Mouse (Mus musculus): ENCODE results near the gene Ppp1r35.
"Not testable (repeated sequence)": the region's sequence is repeated elsewhere in the genome, so short reads cannot be mapped to it uniquely, and the experiment has no call there.

Ppp1r35 gene

DNA sequence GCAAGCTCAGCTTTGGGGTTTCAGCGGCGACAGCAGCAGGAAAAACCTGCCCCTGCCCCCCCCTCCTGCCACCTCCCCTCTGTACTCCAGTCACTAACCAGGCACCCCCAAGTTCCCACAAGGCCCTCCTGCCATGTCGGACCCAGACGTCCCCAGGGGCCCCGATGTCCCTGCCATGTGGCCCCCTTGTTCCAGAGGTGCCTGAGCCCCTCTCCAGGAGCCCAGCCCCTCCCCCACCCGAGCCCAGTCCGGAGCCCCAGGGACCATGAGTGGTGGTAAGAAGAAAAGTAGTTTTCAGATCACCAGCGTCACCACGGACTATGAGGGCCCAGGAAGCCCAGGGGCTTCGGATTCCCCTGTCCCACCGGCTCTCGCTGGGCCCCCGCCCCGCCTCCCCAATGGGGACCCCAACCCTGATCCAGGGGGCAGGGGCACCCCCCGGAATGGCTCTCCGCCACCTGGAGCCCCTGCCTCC lies 31.8 kb upstream of the Ppp1r35 start:
- peaks cover 5% of the 10 kb centered on the region for H3K36me3 ChIP-seq (ENCODE audit: control insufficient read depth, insufficient read depth, low read length, poor library complexity, severe bottlenecking)
- H3K27me3 ChIP-seq (ENCODE audit: control insufficient read depth, insufficient read depth, low read length, poor library complexity, severe bottlenecking): no peaks in the 10 kb centered on the region
- DNase-seq (ENCODE audit: low read depth, low spot score): no peak

DNA sequence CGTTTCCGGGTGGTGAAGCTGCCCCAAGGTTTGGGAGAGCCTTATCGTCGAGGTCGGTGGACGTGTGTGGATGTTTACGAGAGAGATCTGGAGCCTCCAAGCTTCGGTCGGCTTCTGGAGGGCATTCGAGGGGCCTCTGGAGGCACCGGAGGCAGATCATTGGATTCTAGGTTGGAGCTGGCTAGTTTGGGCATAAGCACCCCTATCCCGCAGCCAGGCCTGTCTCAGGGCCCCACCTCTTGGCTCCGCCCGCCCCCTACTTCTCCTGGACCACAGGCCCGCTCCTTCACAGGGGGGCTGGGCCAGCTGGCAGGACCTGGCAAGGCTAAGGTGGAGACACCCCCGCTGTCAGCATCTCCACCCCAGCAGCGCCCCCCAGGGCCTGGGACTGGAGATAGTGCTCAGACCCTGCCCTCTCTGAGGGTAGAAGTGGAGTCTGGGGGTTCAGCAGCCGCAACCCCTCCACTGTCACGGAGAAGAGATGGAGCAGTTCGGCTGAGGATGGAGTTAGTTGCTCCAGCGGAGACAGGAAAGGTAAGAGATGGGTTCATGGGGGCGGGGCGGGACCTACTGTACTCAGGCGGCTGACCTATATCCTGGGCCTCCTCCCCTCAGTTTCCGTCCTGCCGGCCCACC lies 31.2 kb upstream of the Ppp1r35 start:
- Histone ChIP-seq H3K27me3 (ENCODE audit: control insufficient read depth, insufficient read depth, low read length, poor library complexity, severe bottlenecking) (no peaks in the 10 kb centered on the region), H3K36me3 (ENCODE audit: control insufficient read depth, insufficient read depth, low read length, poor library complexity, severe bottlenecking) (peaks cover 5% of the 10 kb centered on the region)
- DNase-seq (ENCODE audit: low read depth, low spot score): peak; percentile 52

DNA sequence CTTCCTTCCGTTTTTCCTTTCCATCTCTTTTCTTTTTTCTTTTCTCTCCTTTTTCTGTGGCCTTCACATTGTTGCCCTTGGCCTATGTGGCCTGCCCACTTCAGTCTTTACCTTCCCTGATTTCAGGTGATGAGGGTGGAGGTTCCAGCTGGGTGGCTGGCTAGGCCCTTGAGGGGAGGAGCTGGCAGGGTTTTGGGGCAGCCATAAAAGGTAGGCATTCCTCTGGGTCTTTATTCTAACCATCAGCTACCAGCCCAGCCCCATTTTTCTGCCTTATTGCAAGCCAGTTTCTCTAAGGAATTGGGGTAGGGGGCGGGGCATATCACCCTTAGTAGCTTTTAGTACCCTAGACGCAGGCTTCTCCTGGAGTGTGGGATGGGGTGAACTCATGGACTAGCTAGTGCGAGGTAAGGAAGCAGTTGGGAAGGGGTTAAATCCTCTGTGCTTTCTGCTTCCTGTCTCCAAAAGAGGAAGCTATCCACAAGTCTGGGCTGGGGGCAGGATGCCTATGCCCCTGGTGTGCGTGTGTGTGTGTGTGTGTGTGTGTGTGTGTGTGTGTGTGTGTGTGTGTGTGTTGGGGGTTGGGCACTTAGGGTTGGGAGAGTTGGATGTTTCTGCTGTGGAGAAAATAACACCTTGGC lies 30.4 kb upstream of the Ppp1r35 start:
- Histone ChIP-seq H3K36me3 (ENCODE audit: control insufficient read depth, insufficient read depth, low read length, poor library complexity, severe bottlenecking) (peaks cover 5% of the 10 kb centered on the region), H3K27me3 (ENCODE audit: control insufficient read depth, insufficient read depth, low read length, poor library complexity, severe bottlenecking) (no peaks in the 10 kb centered on the region)
- DNase-seq (ENCODE audit: low read depth, low spot score): peak; percentile 64

DNA sequence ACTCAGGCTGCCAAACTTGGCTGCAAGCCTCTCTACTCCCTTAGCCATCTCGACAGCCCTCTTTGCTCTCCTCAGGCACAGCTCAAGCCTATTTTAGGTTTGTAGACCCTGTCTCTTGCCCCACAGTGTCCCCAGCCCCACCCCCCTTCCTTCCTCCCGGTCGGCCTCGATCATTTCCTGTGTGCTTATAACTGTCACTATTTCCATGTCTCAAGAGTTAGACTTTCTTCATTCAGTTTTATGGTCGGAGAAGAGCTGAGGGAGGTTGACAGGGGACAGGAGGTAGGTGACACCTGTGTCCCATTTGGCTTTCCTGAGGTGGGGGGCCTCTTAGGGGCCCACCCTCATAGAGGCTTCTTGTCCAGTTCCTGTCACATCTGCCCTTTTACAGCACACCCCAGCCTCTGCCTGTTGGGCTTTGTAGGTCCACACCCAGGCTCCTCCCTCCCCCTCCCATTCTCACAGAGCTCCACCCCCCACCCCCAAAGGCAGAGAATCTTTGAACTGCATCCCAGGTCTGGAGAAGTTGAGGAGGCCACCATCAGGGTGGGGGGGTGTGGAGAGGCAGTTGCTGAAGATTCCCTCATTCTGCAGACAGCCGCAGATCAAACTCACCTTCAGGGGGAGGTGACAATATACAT lies 29.3 kb upstream of the Ppp1r35 start:
- peak; percentile 41 for DNase-seq (ENCODE audit: low read depth, low spot score)
- Histone ChIP-seq H3K27me3 (ENCODE audit: control insufficient read depth, insufficient read depth, low read length, poor library complexity, severe bottlenecking) (no peaks in the 10 kb centered on the region), H3K36me3 (ENCODE audit: control insufficient read depth, insufficient read depth, low read length, poor library complexity, severe bottlenecking) (peaks cover 7% of the 10 kb centered on the region)

DNA sequence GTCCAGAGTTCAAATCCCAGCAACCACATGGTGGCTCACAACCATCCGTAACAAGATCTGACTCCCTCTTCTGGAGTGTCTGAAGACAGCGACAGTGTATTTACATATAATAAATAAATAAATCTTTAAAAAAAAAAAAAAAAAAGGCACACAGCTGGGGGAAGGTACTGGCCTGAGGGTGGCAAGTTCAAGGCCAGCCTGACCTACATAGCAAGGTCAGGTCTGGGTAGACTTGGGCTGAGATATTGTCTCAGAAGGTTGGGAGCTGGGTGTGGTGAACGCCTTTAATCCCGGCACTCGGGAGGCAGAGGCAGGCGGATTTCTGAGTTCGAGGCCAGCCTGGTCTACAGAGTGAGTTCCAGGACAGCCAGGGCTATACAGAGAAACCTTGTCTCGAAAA lies 28.4 kb upstream of the Ppp1r35 start:
- not testable (repeated sequence) for H3K36me3 ChIP-seq (ENCODE audit: control insufficient read depth, insufficient read depth, low read length, poor library complexity, severe bottlenecking); DNase-seq (ENCODE audit: low read depth, low spot score); H3K27me3 ChIP-seq (ENCODE audit: control insufficient read depth, insufficient read depth, low read length, poor library complexity, severe bottlenecking)

DNA sequence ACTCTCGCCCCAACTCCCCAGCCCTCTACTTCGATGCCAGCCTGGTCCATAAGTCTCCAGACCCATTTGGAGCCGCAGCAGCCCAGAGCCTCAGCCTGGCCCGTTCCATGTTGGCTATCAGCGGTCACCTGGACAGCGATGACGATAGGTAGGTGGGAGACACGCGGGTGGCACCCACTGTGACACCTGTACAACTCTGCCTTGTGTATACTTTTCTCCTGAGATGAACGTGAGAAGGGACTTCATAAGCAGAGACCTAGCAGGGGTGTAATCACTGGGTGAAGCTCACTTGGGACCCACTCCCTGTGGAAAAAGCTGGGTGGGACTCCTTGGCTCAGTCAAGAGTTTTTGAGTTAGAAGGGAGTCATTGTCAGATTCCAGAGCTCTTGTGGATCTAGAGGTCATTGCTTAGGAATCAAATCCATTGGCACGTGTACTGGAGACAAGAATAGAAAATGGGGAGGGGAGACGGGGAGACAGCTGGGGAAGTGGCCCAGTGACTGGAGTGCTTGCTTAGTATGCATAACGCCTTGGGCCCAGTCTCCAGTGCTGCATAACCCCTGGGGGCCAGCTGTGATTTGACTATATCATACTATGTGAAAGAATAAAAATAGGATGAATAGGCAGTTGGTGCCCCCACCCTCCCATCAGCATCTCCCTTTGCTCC lies 27.3 kb upstream of the Ppp1r35 start:
- Histone ChIP-seq H3K36me3 (ENCODE audit: control insufficient read depth, insufficient read depth, low read length, poor library complexity, severe bottlenecking) (peaks cover 7% of the 10 kb centered on the region), H3K27me3 (ENCODE audit: control insufficient read depth, insufficient read depth, low read length, poor library complexity, severe bottlenecking) (no peaks in the 10 kb centered on the region)
- DNase-seq (ENCODE audit: low read depth, low spot score): no peak

DNA sequence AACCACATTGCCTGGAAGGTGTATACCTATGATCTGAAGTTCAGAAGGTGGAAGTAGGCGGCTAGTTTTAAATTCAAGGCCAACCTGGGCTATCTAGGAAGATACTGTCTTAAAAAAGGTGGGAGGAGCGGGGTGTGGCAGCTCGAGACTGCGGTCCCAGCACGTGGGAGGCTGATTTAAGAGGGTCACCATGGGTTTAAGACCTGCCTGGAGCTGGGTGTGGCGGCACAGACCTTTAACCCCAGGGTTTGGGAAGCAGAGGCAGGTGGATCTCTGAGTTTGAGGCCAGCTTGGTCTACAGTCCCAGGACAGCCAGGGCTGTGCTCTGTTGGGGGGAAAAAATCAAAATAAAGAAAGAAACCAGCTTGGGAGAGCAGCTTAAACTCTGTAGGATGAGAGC lies 26.7 kb upstream of the Ppp1r35 start:
- Histone ChIP-seq H3K27me3 (ENCODE audit: control insufficient read depth, insufficient read depth, low read length, poor library complexity, severe bottlenecking) (no peaks in the 10 kb centered on the region), H3K36me3 (ENCODE audit: control insufficient read depth, insufficient read depth, low read length, poor library complexity, severe bottlenecking) (peaks cover 7% of the 10 kb centered on the region)
- no peak for DNase-seq (ENCODE audit: low read depth, low spot score)

DNA sequence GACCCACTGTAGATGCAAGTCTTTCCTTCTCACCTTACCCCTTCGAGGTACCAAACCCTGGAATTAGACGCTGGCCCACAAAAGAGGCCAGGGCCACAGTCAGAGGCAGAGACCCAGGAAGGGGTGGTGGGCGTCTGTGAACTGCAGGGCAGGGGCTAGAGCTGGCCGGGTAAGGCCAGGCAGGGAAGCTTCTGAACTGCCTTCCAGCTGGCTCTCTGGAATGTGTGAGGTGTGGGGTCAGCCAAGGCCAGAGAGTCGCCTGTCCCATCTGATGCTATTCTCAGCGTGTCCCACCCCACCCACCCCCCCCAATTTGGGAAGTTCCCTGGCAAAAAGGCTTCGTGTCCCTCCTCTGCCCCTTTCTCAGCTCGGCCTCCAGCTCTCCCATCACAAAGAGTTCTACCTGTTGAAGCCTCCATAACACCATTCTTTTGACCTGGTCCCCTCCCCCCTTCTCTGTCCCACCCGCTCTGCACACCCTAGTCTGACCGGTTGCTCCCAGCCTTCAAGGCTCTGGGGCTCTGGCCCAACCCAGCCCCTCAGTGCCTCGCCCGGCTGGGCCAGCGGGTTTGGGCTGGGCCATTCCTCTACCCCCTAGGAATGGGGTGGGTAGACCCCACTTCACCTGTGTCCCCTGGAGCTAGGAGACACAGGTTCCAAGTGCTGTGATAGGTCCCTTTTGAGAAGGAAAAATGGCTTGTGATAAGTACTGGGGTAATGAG lies 25.4 kb upstream of the Ppp1r35 start:
- DNase-seq (ENCODE audit: low read depth, low spot score): no peak
- Histone ChIP-seq H3K36me3 (ENCODE audit: control insufficient read depth, insufficient read depth, low read length, poor library complexity, severe bottlenecking) (peaks cover 13% of the 10 kb centered on the region), H3K27me3 (ENCODE audit: control insufficient read depth, insufficient read depth, low read length, poor library complexity, severe bottlenecking) (no peaks in the 10 kb centered on the region)

DNA sequence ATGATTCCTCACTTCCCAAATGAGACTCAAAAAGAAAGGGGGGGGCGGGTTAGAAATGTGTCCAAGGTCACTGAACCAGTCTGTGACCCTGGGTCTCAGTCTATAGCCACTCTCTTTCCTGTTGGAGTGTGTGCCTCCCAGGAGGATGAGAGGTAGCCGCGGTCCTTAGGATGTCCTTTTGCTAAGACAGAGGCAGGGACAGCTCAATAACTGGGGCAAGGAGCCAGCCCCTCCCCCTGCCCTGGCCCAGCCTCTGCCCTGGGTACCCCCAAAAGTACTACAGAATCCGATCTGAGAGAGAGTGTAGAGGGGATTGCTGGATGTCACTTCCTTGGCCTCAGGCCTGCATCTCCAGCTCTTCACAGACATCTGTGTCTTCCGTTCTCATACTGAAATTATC lies 23.2 kb upstream of the Ppp1r35 start:
- no peaks in the 10 kb centered on the region for H3K27me3 ChIP-seq (ENCODE audit: control insufficient read depth, insufficient read depth, low read length, poor library complexity, severe bottlenecking)
- DNase-seq (ENCODE audit: low read depth, low spot score): no peak

DNA sequence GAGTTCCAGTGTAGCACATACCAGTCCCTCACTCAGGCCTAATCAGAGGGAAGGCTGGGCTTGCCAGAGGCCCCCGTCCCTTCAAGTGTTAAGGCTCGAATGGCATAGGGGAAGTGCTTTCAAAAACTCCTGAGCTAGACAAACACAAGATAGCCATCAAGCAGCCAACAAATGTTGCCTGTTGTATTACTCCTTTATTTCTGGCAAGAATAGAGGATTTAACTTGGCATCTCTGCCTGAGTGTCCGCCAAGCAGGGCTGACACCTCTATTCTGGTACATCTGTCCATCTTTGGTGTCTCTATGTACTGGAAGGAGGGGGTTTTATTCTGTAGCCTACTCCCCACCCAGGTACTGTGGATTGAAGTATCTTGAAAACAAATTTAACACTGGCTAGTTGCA lies 22.5 kb upstream of the Ppp1r35 start:
- Histone ChIP-seq H3K27me3 (ENCODE audit: control insufficient read depth, insufficient read depth, low read length, poor library complexity, severe bottlenecking) (no peaks in the 10 kb centered on the region), H3K36me3 (ENCODE audit: control insufficient read depth, insufficient read depth, low read length, poor library complexity, severe bottlenecking) (peaks cover 20% of the 10 kb centered on the region)
- DNase-seq (ENCODE audit: low read depth, low spot score): no peak

More for the DNA sequence above, 23.2 kb upstream of the Ppp1r35 start:
- H3K36me3 ChIP-seq (ENCODE audit: control insufficient read depth, insufficient read depth, low read length, poor library complexity, severe bottlenecking): peaks cover 22% of the 10 kb centered on the region

DNA sequence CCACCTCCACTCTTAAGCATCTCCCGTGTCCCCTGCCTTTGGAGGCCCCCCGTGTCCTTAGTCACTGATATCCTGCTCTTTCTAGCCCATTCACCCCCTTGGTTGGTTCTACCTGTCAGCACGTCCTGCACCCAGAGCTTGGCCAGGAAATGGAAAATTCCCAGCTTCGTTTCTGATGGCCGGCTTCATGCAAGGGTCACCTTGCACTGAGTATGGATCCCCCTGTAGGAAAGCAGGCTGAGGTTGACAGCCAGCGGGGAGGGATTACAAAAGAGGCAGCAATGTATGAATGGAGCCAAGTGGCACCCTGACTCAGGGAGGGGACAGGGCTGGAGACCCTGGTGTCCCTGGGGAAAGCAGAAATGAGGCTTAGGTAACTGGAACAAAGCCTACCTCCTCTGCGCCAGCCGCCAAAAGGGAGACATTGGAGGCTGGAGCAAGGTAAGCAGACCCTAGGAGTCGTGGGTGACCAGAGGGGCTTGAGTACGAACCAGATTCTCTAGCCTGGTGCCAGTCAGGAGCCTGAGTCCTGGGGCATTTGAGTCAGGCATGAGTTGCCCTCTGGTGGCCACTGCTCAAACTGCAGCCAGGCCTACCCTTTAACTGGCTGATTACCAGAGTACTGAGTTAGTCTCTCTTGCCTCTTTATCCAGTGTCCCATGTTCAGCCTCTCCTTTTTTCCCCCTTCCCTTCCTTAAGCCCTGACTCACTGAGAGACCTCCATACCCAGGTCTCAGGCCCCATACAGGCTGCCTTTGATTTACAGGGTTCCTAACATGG lies 21.6 kb upstream of the Ppp1r35 start:
- Histone ChIP-seq H3K27me3 (ENCODE audit: control insufficient read depth, insufficient read depth, low read length, poor library complexity, severe bottlenecking) (no peaks in the 10 kb centered on the region), H3K36me3 (ENCODE audit: control insufficient read depth, insufficient read depth, low read length, poor library complexity, severe bottlenecking) (peaks cover 17% of the 10 kb centered on the region)
- DNase-seq (ENCODE audit: low read depth, low spot score): peak; percentile 91

DNA sequence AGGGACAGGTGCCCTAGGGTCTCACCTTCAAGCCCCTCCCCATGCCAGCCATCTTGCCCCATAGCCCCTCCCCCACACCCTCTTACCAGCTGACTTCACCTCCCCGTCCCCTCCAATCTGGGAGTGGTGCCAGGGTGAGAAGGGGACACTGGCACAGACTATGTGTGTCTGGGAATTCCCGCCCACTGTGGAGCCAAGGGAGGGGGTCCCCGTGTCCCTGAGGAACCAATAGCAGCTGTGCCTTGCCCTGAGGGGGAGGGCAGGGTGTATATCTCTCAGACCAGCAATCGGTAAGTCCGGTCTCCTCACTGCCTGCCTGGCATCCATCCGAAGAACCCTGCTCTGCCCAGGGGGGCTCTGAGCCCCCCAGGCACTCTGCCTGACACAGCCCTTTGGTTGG lies 20.8 kb upstream of the Ppp1r35 start:
- H3K36me3 ChIP-seq (ENCODE audit: control insufficient read depth, insufficient read depth, low read length, poor library complexity, severe bottlenecking): peaks cover 17% of the 10 kb centered on the region
- no peaks in the 10 kb centered on the region for H3K27me3 ChIP-seq (ENCODE audit: control insufficient read depth, insufficient read depth, low read length, poor library complexity, severe bottlenecking)
- no peak for DNase-seq (ENCODE audit: low read depth, low spot score)

DNA sequence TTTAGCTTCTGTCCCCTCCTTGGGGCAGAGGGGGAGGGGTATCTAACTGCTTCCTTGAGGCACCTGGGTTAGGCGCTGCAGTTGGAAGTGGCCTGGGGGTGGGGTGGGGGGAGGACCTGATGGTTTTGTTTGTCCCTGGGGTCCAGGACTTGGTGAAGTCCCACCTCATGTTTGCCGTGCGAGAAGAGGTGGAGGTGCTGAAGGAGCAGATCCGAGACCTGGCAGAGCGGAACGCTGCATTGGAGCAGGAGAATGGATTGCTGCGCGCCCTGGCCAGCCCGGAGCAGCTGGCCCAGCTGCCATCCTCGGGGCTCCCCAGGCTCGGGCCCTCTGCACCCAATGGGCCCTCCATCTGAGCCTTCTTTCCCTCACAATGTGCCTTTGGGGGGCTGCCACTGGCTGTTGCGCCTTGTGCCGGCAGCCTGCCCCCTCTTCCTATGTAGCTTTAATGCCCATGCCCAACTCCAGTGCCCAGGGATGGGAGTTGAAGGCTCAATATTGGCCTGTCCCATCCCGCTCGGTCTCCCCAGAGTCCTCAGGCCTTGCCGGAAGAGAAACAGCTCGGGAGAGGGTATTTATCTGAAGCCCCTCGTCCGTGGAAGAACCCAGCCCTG lies 19.6 kb upstream of the Ppp1r35 start:
- DNase-seq (ENCODE audit: low read depth, low spot score): no peak
- peaks cover 15% of the 10 kb centered on the region for H3K36me3 ChIP-seq (ENCODE audit: control insufficient read depth, insufficient read depth, low read length, poor library complexity, severe bottlenecking)

More for the DNA sequence above, 19.6 kb upstream of the Ppp1r35 start:
- no peaks in the 10 kb centered on the region for H3K27me3 ChIP-seq (ENCODE audit: control insufficient read depth, insufficient read depth, low read length, poor library complexity, severe bottlenecking)

Data from splenic B cell, adult 2 months (primary cell).